Comparison of ENCODE assay signal across 10 mouse cellular contexts in the genomic region with DNA sequence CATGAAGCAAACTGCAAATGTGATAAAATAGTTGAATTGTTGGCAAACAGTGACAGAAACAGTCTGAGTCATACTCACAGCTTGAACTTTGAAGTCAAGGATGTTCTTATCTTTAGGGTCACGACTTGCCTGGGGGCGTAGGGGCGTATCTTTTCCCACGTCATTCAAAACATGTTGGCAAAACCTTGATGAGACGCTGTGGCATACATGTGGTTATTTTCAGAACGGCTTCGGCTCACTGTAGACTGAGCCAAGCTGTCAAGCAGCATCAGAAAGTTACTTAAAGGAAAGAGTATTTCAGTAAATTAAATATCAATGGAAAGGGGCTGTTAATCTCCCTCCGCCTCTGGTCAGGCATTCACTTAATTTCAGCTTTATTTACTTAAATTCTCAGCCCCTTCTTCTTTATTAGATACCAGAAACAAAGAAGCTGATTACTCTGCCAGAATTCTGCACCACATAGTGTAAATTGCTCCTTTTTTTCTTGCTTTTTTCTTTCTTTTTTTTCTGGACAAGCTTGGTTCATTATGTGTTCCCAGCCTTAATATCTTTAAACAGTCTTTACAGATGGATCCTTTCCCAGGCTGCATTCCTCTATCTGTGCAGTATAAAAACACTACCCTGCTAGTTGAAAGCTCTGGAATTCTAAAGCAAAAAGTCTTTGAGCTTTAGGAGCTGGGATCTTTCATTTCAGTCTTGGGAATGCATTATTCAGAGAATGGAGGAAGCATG.
DNase-seq lines count a peak whose midpoint lies in the region; ATAC-seq lines count a peak whose summit lies in the region.
"Had no signal": no experiment of that assay in that cellular context is flagged by ENCODE, and none has a peak within 500 bp of the region (broad histone marks: within the 10 kb centered on the region; RNA-seq: fewer than 3 reads in every experiment).

No protein-coding gene starts in this region.

- ATAC-seq in forebrain, embryonic 11.5 days (replicated peaks; ENCODE audit: low FRiP score), result 0 out of 2 replicates have a peak, but pooled peaks have one; percentile 44
- ATAC-seq in embryonic facial prominence, embryonic 15.5 days (ENCODE audit: insufficient number of reproducible peaks, low FRiP score, low TSS enrichment, low read depth), result no peak
- no peak for ATAC-seq in kidney, embryonic 14.5 days (ENCODE audit: low FRiP score, low TSS enrichment)

- DNase-seq in forebrain, embryonic 11.5 days (ENCODE audit: low spot score), result no peak
- DNase-seq in forebrain, embryonic 10.5 days (ENCODE audit: extremely low spot score, low spot score), result no peak
- DNase-seq in left cerebral cortex, postnatal 25 days (ENCODE audit: low spot score in 2 of 2), result peak; percentile 4 to 21
- DNase-seq in left cerebral cortex, postnatal 4 days, result no peak
- peak; percentile 14 to 18 for DNase-seq in adrenal gland, adult 18-20 months (ENCODE audit: low spot score in 2 of 2)
- DNase-seq in urinary bladder, postnatal 10 days (ENCODE audit: low spot score), result no peak
- DNase-seq: liver, embryonic 13.5 days had no signal

- no peak overlapping the region for H3K4me3 ChIP-seq in forebrain, embryonic 11.5 days (ENCODE audit: low read depth, low read length)
- no peak overlapping the region for H3K4me3 ChIP-seq in forebrain, embryonic 10.5 days
- no peak overlapping the region for H3K4me3 ChIP-seq in embryonic facial prominence, embryonic 15.5 days (replicated peaks)
- no peak overlapping the region for H3K4me3 ChIP-seq in kidney, embryonic 14.5 days (ENCODE audit: low read length)
- H3K4me3 ChIP-seq: hindbrain, embryonic 12.5 days; liver, embryonic 13.5 days had no signal

- WGBS in forebrain, embryonic 11.5 days, result 42% methylated on average over 8 of the region's 8 CpGs
- WGBS in forebrain, embryonic 10.5 days, result 54% methylated on average over 8 of the region's 8 CpGs
- 31% methylated on average over 8 of the region's 8 CpGs for WGBS in embryonic facial prominence, embryonic 15.5 days
- WGBS in kidney, embryonic 14.5 days, result 61% methylated on average over 8 of the region's 8 CpGs

- intact Hi-C loops in left cerebral cortex, postnatal 25 days (cut with DNase I), result no loop called here
- intact Hi-C loops in left cerebral cortex, postnatal 4 days (cut with DNase I), result no loop called here

- no peak overlapping the region for H3K4me2 ChIP-seq in forebrain, embryonic 11.5 days (ENCODE audit: low read depth, low read length, severe bottlenecking)
- H3K4me2 ChIP-seq in embryonic facial prominence, embryonic 15.5 days (replicated peaks), result no peak overlapping the region
- H3K4me2 ChIP-seq in kidney, embryonic 14.5 days (replicated peaks; ENCODE audit: low read depth, low read length), result no peak overlapping the region
- H3K4me2 ChIP-seq: hindbrain, embryonic 12.5 days; liver, embryonic 13.5 days had no signal

- H3K9me3 ChIP-seq in forebrain, embryonic 11.5 days (ENCODE audit: control insufficient read depth, low read length), result no peaks in the 10 kb centered on the region
- H3K9me3 ChIP-seq in forebrain, embryonic 10.5 days, result no peaks in the 10 kb centered on the region
- H3K9me3 ChIP-seq in embryonic facial prominence, embryonic 15.5 days (replicated peaks), result no peaks in the 10 kb centered on the region
- H3K9me3 ChIP-seq in kidney, embryonic 14.5 days (ENCODE audit: control insufficient read depth, low read length), result no peaks in the 10 kb centered on the region
- H3K9me3 ChIP-seq: hindbrain, embryonic 12.5 days had no signal

- H3K9ac ChIP-seq in forebrain, embryonic 11.5 days (ENCODE audit: low read length), result no peak overlapping the region
- no peak overlapping the region for H3K9ac ChIP-seq in embryonic facial prominence, embryonic 15.5 days
- H3K9ac ChIP-seq in kidney, embryonic 14.5 days (ENCODE audit: low read depth, low read length), result no peak overlapping the region
- H3K9ac ChIP-seq: hindbrain, embryonic 12.5 days; liver, embryonic 13.5 days had no signal

- H3K27me3 ChIP-seq in forebrain, embryonic 11.5 days (ENCODE audit: control insufficient read depth, insufficient read depth, low read length), result no peaks in the 10 kb centered on the region
- H3K27me3 ChIP-seq in forebrain, embryonic 10.5 days (ENCODE audit: poor library complexity, severe bottlenecking), result no peaks in the 10 kb centered on the region
- no peaks in the 10 kb centered on the region for H3K27me3 ChIP-seq in embryonic facial prominence, embryonic 15.5 days
- H3K27me3 ChIP-seq in kidney, embryonic 14.5 days (ENCODE audit: control insufficient read depth, insufficient read depth, low read length), result no peaks in the 10 kb centered on the region
- H3K27me3 ChIP-seq: hindbrain, embryonic 12.5 days; liver, embryonic 13.5 days had no signal

- peaks cover 5% of the 10 kb centered on the region; the same call in 1 of the 2 replicates for H3K4me1 ChIP-seq in forebrain, embryonic 11.5 days (replicated peaks; ENCODE audit: control insufficient read depth, insufficient read depth, low read length)
- H3K4me1 ChIP-seq in forebrain, embryonic 10.5 days, result peaks cover 14% of the 10 kb centered on the region
- no peaks in the 10 kb centered on the region for H3K4me1 ChIP-seq in embryonic facial prominence, embryonic 15.5 days
- H3K4me1 ChIP-seq in kidney, embryonic 14.5 days (ENCODE audit: control insufficient read depth, insufficient read depth, low read length), result no peaks in the 10 kb centered on the region
- H3K4me1 ChIP-seq: hindbrain, embryonic 12.5 days; liver, embryonic 13.5 days had no signal

- H3K36me3 ChIP-seq in forebrain, embryonic 11.5 days (ENCODE audit: control insufficient read depth, insufficient read depth, low read length), result no peaks in the 10 kb centered on the region
- H3K36me3 ChIP-seq in forebrain, embryonic 10.5 days (replicated peaks), result no peaks in the 10 kb centered on the region
- no peaks in the 10 kb centered on the region for H3K36me3 ChIP-seq in embryonic facial prominence, embryonic 15.5 days
- no peaks in the 10 kb centered on the region for H3K36me3 ChIP-seq in kidney, embryonic 14.5 days (ENCODE audit: control insufficient read depth, insufficient read depth, low read length)
- H3K36me3 ChIP-seq: hindbrain, embryonic 12.5 days; liver, embryonic 13.5 days had no signal

- no peak overlapping the region for H3K27ac ChIP-seq in forebrain, embryonic 11.5 days (ENCODE audit: low read depth, low read length)
- H3K27ac ChIP-seq in forebrain, embryonic 10.5 days, result no peak overlapping the region
- 0 out of 2 replicates have a peak overlapping the region, but pooled peaks have one; percentile 7 for H3K27ac ChIP-seq in embryonic facial prominence, embryonic 15.5 days (replicated peaks)
- H3K27ac ChIP-seq in kidney, embryonic 14.5 days (ENCODE audit: low read depth, low read length), result no peak overlapping the region
- H3K27ac ChIP-seq: hindbrain, embryonic 12.5 days; liver, embryonic 13.5 days had no signal

Comparison
In these comparisons a context has a peak if more than half of its experiments do, and no peak if none do; other contexts are left out.
1. DNase-seq: peak in left cerebral cortex, postnatal 25 days (2 of 2) and adrenal gland, adult 18-20 months (2 of 2); none in forebrain, embryonic 11.5 days (single experiment), forebrain, embryonic 10.5 days (single experiment), left cerebral cortex, postnatal 4 days (single experiment) and urinary bladder, postnatal 10 days (single experiment).